7 mouse cellular contexts compared by ENCODE assay signal in the genomic region with DNA sequence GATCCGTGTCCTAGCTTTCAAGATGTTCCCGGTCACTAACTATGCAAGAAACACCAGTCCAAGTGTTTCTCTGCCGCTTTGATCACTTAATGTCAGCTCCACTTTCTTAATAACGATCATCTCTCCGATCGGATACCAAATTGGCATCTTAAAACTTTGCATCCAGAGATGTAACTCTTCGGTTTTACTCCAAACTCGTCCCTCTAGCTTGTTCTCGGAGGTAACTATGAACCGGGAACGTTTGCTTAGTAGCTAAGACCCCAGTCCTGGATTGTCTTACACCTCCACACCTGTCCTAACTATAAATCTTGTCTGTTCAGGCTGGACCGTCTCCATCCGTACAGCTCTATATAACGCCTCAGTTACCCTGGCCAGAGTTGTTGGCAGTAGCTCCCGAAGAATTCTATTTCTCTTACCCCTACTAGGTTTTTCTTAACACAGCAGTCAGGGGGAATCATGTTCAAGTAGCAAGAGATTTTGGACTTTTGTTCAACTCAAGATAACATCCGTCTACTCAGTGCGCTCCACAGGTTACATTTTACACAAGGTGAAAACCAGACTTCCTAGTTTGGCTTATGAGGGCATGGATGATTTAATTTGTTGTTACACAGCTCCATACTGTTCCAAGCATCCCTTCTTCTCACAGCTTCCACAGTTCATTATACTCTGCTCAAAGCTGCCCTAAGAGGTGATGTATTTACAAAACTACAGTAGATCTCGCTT. TPM values are rescaled to one million over a fixed set of nuclear protein-coding genes. Genes with fewer than 3 reads are reported as not detected.
A peak's percentile ranks its signal among the peaks of the same experiment; 100 is the strongest.
DNase-seq lines count a peak whose midpoint lies in the region; ATAC-seq and TF ChIP-seq lines count a peak whose summit lies in the region.

No protein-coding gene starts in this region.

- H3K4me1 ChIP-seq in spleen, adult 2 months (ENCODE audit: control insufficient read depth, insufficient read depth, insufficient read length): peaks cover 22% of the 10 kb centered on the region
- peaks cover 34% of the 10 kb centered on the region for H3K4me1 ChIP-seq in embryonic facial prominence, embryonic 15.5 days
- peaks cover 28% of the 10 kb centered on the region for H3K4me1 ChIP-seq in heart, embryonic 16.5 days (ENCODE audit: control insufficient read depth, insufficient read depth, low read length)
- peaks cover 9 to 24% of the 10 kb centered on the region in 2 experiments; a peak in 3 of 4 replicates for H3K4me1 ChIP-seq in liver, embryonic 14.5 days (replicated peaks; ENCODE audit: control insufficient read depth in 2 of 2, insufficient read depth in 2 of 2, low read length in 1 of 2)

- no peaks in the 10 kb centered on the region for H3K9me3 ChIP-seq in embryonic facial prominence, embryonic 15.5 days (replicated peaks)
- H3K9me3 ChIP-seq in heart, embryonic 16.5 days (replicated peaks; ENCODE audit: control insufficient read depth, low read length): no peaks in the 10 kb centered on the region
- H3K9me3 ChIP-seq in liver, embryonic 14.5 days (ENCODE audit: control insufficient read depth, low read length): no peaks in the 10 kb centered on the region

- 11% methylated on average over 18 of the region's 18 CpGs for WGBS in spleen, adult 2 months
- 8% methylated on average over 18 of the region's 18 CpGs for WGBS in embryonic facial prominence, embryonic 15.5 days
- 6% methylated on average over 18 of the region's 18 CpGs for WGBS in heart, embryonic 16.5 days
- 10% methylated on average over 18 of the region's 18 CpGs for WGBS in liver, embryonic 14.5 days (ENCODE audit: insufficient replicate concordance)

- peak overlapping the region; percentile 95 for H3K4me3 ChIP-seq in spleen, adult 2 months (ENCODE audit: extremely low read depth, insufficient read depth, insufficient read length)
- H3K4me3 ChIP-seq in embryonic facial prominence, embryonic 15.5 days (replicated peaks): peak overlapping the region; percentile 90
- peak overlapping the region; percentile 90 for H3K4me3 ChIP-seq in heart, embryonic 16.5 days (ENCODE audit: low read length)
- H3K4me3 ChIP-seq in liver, embryonic 14.5 days (ENCODE audit: insufficient read depth in 1 of 2, low read depth in 2 of 2, low read length in 2 of 2): peak overlapping the region; percentile 73 to 95

- H3K27me3 ChIP-seq in spleen, adult 2 months (ENCODE audit: control insufficient read depth, insufficient read depth, low read length): no peaks in the 10 kb centered on the region
- no peaks in the 10 kb centered on the region for H3K27me3 ChIP-seq in embryonic facial prominence, embryonic 15.5 days
- no peaks in the 10 kb centered on the region for H3K27me3 ChIP-seq in heart, embryonic 16.5 days (ENCODE audit: control insufficient read depth, insufficient read depth, low read length)
- no peaks in the 10 kb centered on the region for H3K27me3 ChIP-seq in liver, embryonic 14.5 days (ENCODE audit: control insufficient read depth, insufficient read depth, low read length)

- H3K9ac ChIP-seq in embryonic facial prominence, embryonic 15.5 days: peak overlapping the region; percentile 97
- H3K9ac ChIP-seq in heart, embryonic 16.5 days (ENCODE audit: low read length): peak overlapping the region; percentile 99
- H3K9ac ChIP-seq in liver, embryonic 14.5 days (replicated peaks): peak overlapping the region; percentile 99

- ATAC-seq in embryonic facial prominence, embryonic 15.5 days (ENCODE audit: insufficient number of reproducible peaks, low FRiP score, low TSS enrichment, low read depth): no peak
- no peak for ATAC-seq in heart, embryonic 16.5 days (replicated peaks; ENCODE audit: extremely low read depth, insufficient read depth, low FRiP score)
- no peak for ATAC-seq in liver, embryonic 14.5 days (ENCODE audit: insufficient read depth)
- no peak for ATAC-seq in megakaryocyte progenitor cell, adult 5-6 weeks (replicated peaks; ENCODE audit: poor library complexity)

- TF ChIP-seq POLR2A in spleen, adult 2 months (IDR thresholded peaks at IDR 0.05; ENCODE audit: low read depth, low read length): no peak

- H3K27ac ChIP-seq in spleen, adult 2 months (ENCODE audit: insufficient read depth, low read length): peak overlapping the region; percentile 97
- peak overlapping the region; percentile 100 for H3K27ac ChIP-seq in embryonic facial prominence, embryonic 15.5 days (replicated peaks)
- peak overlapping the region; percentile 97 for H3K27ac ChIP-seq in heart, embryonic 16.5 days (ENCODE audit: low read length)
- H3K27ac ChIP-seq in liver, embryonic 14.5 days: peak overlapping the region; percentile 97

- peak overlapping the region; percentile 75 for H3K4me2 ChIP-seq in embryonic facial prominence, embryonic 15.5 days (replicated peaks)
- H3K4me2 ChIP-seq in heart, embryonic 16.5 days (ENCODE audit: low read depth, low read length): peak overlapping the region; percentile 67
- H3K4me2 ChIP-seq in liver, embryonic 14.5 days (ENCODE audit: low read depth): peak overlapping the region; percentile 98

- no peak for TF ChIP-seq EP300 in liver, embryonic 14.5 days (IDR thresholded peaks at IDR 0.05; ENCODE audit: low read depth)

- TF ChIP-seq CTCF in spleen, adult 2 months (IDR thresholded peaks at IDR 0.05; ENCODE audit: extremely low read depth, insufficient read depth, insufficient read length, insufficient replicate concordance): no peak
- TF ChIP-seq CTCF in liver, embryonic 14.5 days (IDR thresholded peaks at IDR 0.05; ENCODE audit: low read depth): no peak

- 0 out of 2 replicates have a peak, but pooled peaks cover 3% of the 10 kb centered on the region for H3K36me3 ChIP-seq in spleen, adult 2 months (ENCODE audit: control insufficient read depth, insufficient read depth, low read length)
- no peaks in the 10 kb centered on the region for H3K36me3 ChIP-seq in embryonic facial prominence, embryonic 15.5 days
- no peaks in the 10 kb centered on the region for H3K36me3 ChIP-seq in heart, embryonic 16.5 days (ENCODE audit: control insufficient read depth, insufficient read depth)
- H3K36me3 ChIP-seq in liver, embryonic 14.5 days (replicated peaks; ENCODE audit: control insufficient read depth, insufficient read depth, low read depth): no peaks in the 10 kb centered on the region; the same call in none of the 2 replicates

- no peak for DNase-seq in spleen, adult 2 months (ENCODE audit: low read depth in 1 of 2, low spot score in 2 of 2)
- no peak for DNase-seq in spleen, postnatal 10 days (ENCODE audit: low spot score in 2 of 2)
- DNase-seq in liver, embryonic 14.5 days (ENCODE audit: low read depth in 3 of 3, low spot score in 3 of 3): no peak
- DNase-seq in spleen, postnatal 4 days (ENCODE audit: low spot score in 2 of 2): no peak

RNA-seq across cellular contexts. Expression of gene Lsm14a, which starts 2.8 kb away (rescaled TPM):
- polyA plus RNA-seq in spleen, adult 2 months (2012; rRNA removed): 33.6 and 37.1 TPM in 2 replicates
- 90.3 and 95.4 TPM in 2 replicates for polyA plus RNA-seq in embryonic facial prominence, embryonic 15.5 days (2015; fragmentation: Nextera tagmentation; extraction: Ambion mirVana)
- polyA plus RNA-seq in heart, embryonic 16.5 days (2015; fragmentation: Nextera tagmentation; extraction: Ambion mirVana): 64.0 and 67.6 TPM in 2 replicates
- polyA plus RNA-seq in liver, embryonic 14.5 days (2012; rRNA removed): 36.4 and 44.7 TPM in 2 replicates
- 25.4 and 27.7 TPM in 2 replicates for polyA plus RNA-seq in liver, embryonic 14.5 days (2014; fragmentation: Nextera tagmentation; extraction: Ambion mirVana)
- total RNA-seq in megakaryocyte progenitor cell, adult 5-6 weeks (2015): 104 and 106 TPM in 2 replicates
- 51.3 and 61.7 TPM in 2 replicates for total RNA-seq in megakaryocyte progenitor cell, adult 5-6 weeks (2017)
